Mouse (Mus musculus): Measurements from ENCODE around the gene Enho. TPM values are rescaled to one million over a fixed set of nuclear protein-coding genes. Genes with fewer than 3 reads are reported as not detected.

The Enho gene
- polyA plus RNA-seq, 1 experiment from 2014 or later = 25.2 TPM

- no peak overlapping the region for H3K9ac ChIP-seq (replicated peaks)
- H3K27ac ChIP-seq (ENCODE audit: low read depth) = no peak overlapping the region
- ATAC-seq (no peak), DNase-seq (no peak)
- H3K9me3 ChIP-seq (ENCODE audit: low read length) = no peaks in the 10 kb centered on the region
- H3K4me1 ChIP-seq (ENCODE audit: insufficient read depth) = peaks cover 3% of the 10 kb centered on the region; the same call in 1 of the 2 replicates
- 0 out of 2 replicates have a peak overlapping the region, but pooled peaks have one; percentile 84 for H3K4me2 ChIP-seq (ENCODE audit: low read depth, low read length)
- H3K36me3 ChIP-seq (replicated peaks; ENCODE audit: insufficient read depth, low read length) = no peaks in the 10 kb centered on the region
- TF ChIP-seq CTCF (IDR thresholded peaks at IDR 0.05; ENCODE audit: low read depth) (no peak), EP300 (IDR thresholded peaks at IDR 0.05; ENCODE audit: low read depth) (no peak)
- WGBS (ENCODE audit: insufficient replicate concordance) = 84% methylated on average over 10 of the region's 10 CpGs
- H3K4me3 ChIP-seq (ENCODE audit: low read depth, low read length) = no peak overlapping the region
- 0 out of 2 replicates have a peak, but pooled peaks cover 5% of the 10 kb centered on the region for H3K27me3 ChIP-seq (ENCODE audit: insufficient read depth, low read length)
These were observed 1.9 kb downstream of the Enho start for GRCm38 (mm10) chr4:41638186-41638731.

- DNase-seq = peak; percentile 46
These were observed 3.1 kb downstream of the Enho start for GRCm38 (mm10) chr4:41636882-41637635.

GRCm38 (mm10) chr4:41636366-41636765 is 3.8 kb downstream of the Enho start:
- 46% methylated on average over 7 of the region's 7 CpGs for WGBS (ENCODE audit: insufficient replicate concordance)
- Histone ChIP-seq H3K9me3 (ENCODE audit: low read length) (no peaks in the 10 kb centered on the region), H3K9ac (replicated peaks) (no peak overlapping the region), H3K4me3 (ENCODE audit: low read depth, low read length) (no peak overlapping the region), H3K27me3 (ENCODE audit: insufficient read depth, low read length) (0 out of 2 replicates have a peak, but pooled peaks cover 5% of the 10 kb centered on the region), H3K27ac (ENCODE audit: low read depth) (peak overlapping the region; percentile 61), H3K4me2 (ENCODE audit: low read depth, low read length) (no peak overlapping the region), H3K4me1 (ENCODE audit: insufficient read depth) (peaks cover 8% of the 10 kb centered on the region; the same call in 1 of the 2 replicates), H3K36me3 (replicated peaks; ENCODE audit: insufficient read depth, low read length) (no peaks in the 10 kb centered on the region)
- DNase-seq (no peak), ATAC-seq (no peak)
- TF ChIP-seq EP300 (IDR thresholded peaks at IDR 0.05; ENCODE audit: low read depth) = no peak
- no peak for TF ChIP-seq CTCF (IDR thresholded peaks at IDR 0.05; ENCODE audit: low read depth)

More at GRCm38 (mm10) chr4:41636882-41637635, 3.1 kb downstream of the Enho start:
- ATAC-seq = peak; percentile 51
- no peak overlapping the region for H3K9ac ChIP-seq (replicated peaks)
- 0 out of 2 replicates have a peak, but pooled peaks cover 5% of the 10 kb centered on the region for H3K27me3 ChIP-seq (ENCODE audit: insufficient read depth, low read length)
- no peaks in the 10 kb centered on the region for H3K9me3 ChIP-seq (ENCODE audit: low read length)
- H3K4me1 ChIP-seq (ENCODE audit: insufficient read depth) = peaks cover 3% of the 10 kb centered on the region; the same call in 1 of the 2 replicates
- no peak overlapping the region for H3K4me3 ChIP-seq (ENCODE audit: low read depth, low read length)
- WGBS (ENCODE audit: insufficient replicate concordance) = 66% methylated on average over 10 of the region's 10 CpGs
- no peaks in the 10 kb centered on the region for H3K36me3 ChIP-seq (replicated peaks; ENCODE audit: insufficient read depth, low read length)
- TF ChIP-seq EP300 (IDR thresholded peaks at IDR 0.05; ENCODE audit: low read depth) (no peak), CTCF (IDR thresholded peaks at IDR 0.05; ENCODE audit: low read depth) (no peak)
- H3K4me2 ChIP-seq (ENCODE audit: low read depth, low read length) = no peak overlapping the region
- peak overlapping the region; percentile 61 for H3K27ac ChIP-seq (ENCODE audit: low read depth)

- Histone ChIP-seq H3K27ac (ENCODE audit: low read depth) (no peak overlapping the region), H3K36me3 (replicated peaks; ENCODE audit: insufficient read depth, low read length) (no peaks in the 10 kb centered on the region), H3K9me3 (ENCODE audit: low read length) (no peaks in the 10 kb centered on the region), H3K4me1 (ENCODE audit: insufficient read depth) (peaks cover 12% of the 10 kb centered on the region; the same call in 1 of the 2 replicates), H3K4me3 (ENCODE audit: low read depth, low read length) (no peak overlapping the region), H3K27me3 (ENCODE audit: insufficient read depth, low read length) (0 out of 2 replicates have a peak, but pooled peaks cover 5% of the 10 kb centered on the region), H3K4me2 (ENCODE audit: low read depth, low read length) (no peak overlapping the region), H3K9ac (replicated peaks) (no peak overlapping the region)
- DNase-seq (no peak), ATAC-seq (no peak)
- WGBS (ENCODE audit: insufficient replicate concordance) = 62% methylated on average over 2 of the region's 2 CpGs
- no peak for TF ChIP-seq CTCF (IDR thresholded peaks at IDR 0.05; ENCODE audit: low read depth)
- TF ChIP-seq EP300 (IDR thresholded peaks at IDR 0.05; ENCODE audit: low read depth) = no peak
These were observed 4.2 kb downstream of the Enho start for GRCm38 (mm10) chr4:41635906-41636305.

- no peak for DNase-seq
- TF ChIP-seq CTCF (IDR thresholded peaks at IDR 0.05; ENCODE audit: low read depth) (no peak; the same call in 1 of the 2 replicates), EP300 (IDR thresholded peaks at IDR 0.05; ENCODE audit: low read depth) (no peak)
- H3K4me1 ChIP-seq (ENCODE audit: insufficient read depth) = peaks cover 17% of the 10 kb centered on the region; the same call in 1 of the 2 replicates
- WGBS (ENCODE audit: insufficient replicate concordance) = 66% methylated on average over 8 of the region's 8 CpGs
- H3K27me3 ChIP-seq (ENCODE audit: insufficient read depth, low read length) = 0 out of 2 replicates have a peak, but pooled peaks cover 5% of the 10 kb centered on the region
- H3K9me3 ChIP-seq (ENCODE audit: low read length) = no peaks in the 10 kb centered on the region
- no peak overlapping the region for H3K27ac ChIP-seq (ENCODE audit: low read depth)
- H3K4me3 ChIP-seq (ENCODE audit: low read depth, low read length) = no peak overlapping the region
- H3K9ac ChIP-seq (replicated peaks) = no peak overlapping the region
- no peaks in the 10 kb centered on the region for H3K36me3 ChIP-seq (replicated peaks; ENCODE audit: insufficient read depth, low read length)
- no peak for ATAC-seq
- H3K4me2 ChIP-seq (ENCODE audit: low read depth, low read length) = no peak overlapping the region
These were observed 4.9 kb downstream of the Enho start for GRCm38 (mm10) chr4:41635224-41635623.

GRCm38 (mm10) chr4:41634631-41635030 is 5.5 kb downstream of the Enho start:
- Histone ChIP-seq H3K4me2 (ENCODE audit: low read depth, low read length) (no peak overlapping the region), H3K9me3 (ENCODE audit: low read length) (no peaks in the 10 kb centered on the region), H3K27me3 (ENCODE audit: insufficient read depth, low read length) (0 out of 2 replicates have a peak, but pooled peaks cover 5% of the 10 kb centered on the region), H3K9ac (replicated peaks) (no peak overlapping the region), H3K36me3 (replicated peaks; ENCODE audit: insufficient read depth, low read length) (no peaks in the 10 kb centered on the region), H3K4me3 (ENCODE audit: low read depth, low read length) (no peak overlapping the region), H3K27ac (ENCODE audit: low read depth) (no peak overlapping the region), H3K4me1 (ENCODE audit: insufficient read depth) (peaks cover 22% of the 10 kb centered on the region)
- ATAC-seq (no peak), DNase-seq (no peak)
- WGBS (ENCODE audit: insufficient replicate concordance) = 84% methylated on average over 8 of the region's 8 CpGs
- TF ChIP-seq EP300 (IDR thresholded peaks at IDR 0.05; ENCODE audit: low read depth) (no peak), CTCF (IDR thresholded peaks at IDR 0.05; ENCODE audit: low read depth) (no peak)

Data from liver, postnatal 0 days (tissue).